Mouse (Mus musculus): ENCODE measurements around the gene Wee1.

DNA sequence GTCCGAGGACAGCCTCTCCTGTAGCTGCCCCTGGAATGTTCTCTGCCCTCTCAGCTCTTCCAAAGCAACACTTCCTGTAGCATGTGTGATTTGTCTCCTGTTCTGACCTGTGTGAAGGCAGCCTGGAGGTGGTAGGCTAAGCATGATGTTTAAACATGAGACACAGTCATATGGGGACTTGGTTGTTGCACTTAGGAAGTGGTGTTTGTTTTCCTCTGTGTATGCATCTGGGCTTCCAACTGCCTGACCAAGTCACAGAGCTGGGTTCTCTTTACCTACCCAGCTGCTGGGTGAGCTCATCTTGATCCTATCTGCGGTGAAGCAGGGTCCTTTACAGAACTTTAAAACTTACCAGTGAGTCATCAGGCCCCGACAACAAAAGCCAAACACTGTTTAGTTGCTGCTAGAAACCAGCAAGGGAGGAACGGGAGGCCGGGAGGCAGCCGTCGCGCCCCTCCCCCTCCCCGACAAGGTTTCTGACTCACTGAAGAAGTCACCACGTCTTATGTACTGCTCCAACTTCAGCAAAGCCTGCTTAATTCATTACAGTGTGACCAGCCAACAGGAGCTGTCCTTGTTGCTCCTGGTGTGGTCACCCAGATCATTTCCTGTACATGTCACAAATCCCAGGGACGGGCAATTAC lies 12.8 kb upstream of the Wee1 start:
- TF ChIP-seq GATA1 (IDR thresholded peaks at IDR 0.05; ENCODE audit: low read length) = no peak
- no peak for TF ChIP-seq TAL1 (IDR thresholded peaks at IDR 0.05; ENCODE audit: low read length)
